Mouse (Mus musculus): ENCODE data around the gene Gm3952. TPM values are rescaled to one million over a fixed set of nuclear protein-coding genes. Genes with fewer than 3 reads are reported as not detected.

Gene Gm3952
- not detected in 2 replicates for polyA plus RNA-seq (2015; fragmentation: Nextera tagmentation; extraction: Ambion mirVana)

GRCm38 (mm10) chr8:128798594-128798993 is at the start of gene Gm3952:
TSS of gene Gm3952 (minus strand) at chr8:128798694.
- H3K36me3 ChIP-seq = no peaks in the 10 kb centered on the region
- H3K4me2 ChIP-seq = no peak within 1 kb of the TSS
- no peak within 1 kb of the TSS for H3K27ac ChIP-seq (replicated peaks)
- H3K9me3 ChIP-seq (replicated peaks) = no peaks in the 10 kb centered on the region
- H3K4me1 ChIP-seq = no peaks in the 10 kb centered on the region
- no peak within 1 kb of the TSS for H3K4me3 ChIP-seq (replicated peaks)
- no peaks in the 10 kb centered on the region for H3K27me3 ChIP-seq (replicated peaks)
- WGBS = 90% methylated on average over 1 of the region's 1 CpGs
- no peak within 1 kb of the TSS for H3K9ac ChIP-seq (replicated peaks)
- no peak for ATAC-seq (ENCODE audit: low FRiP score)

GRCm38 (mm10) chr8:128843749-128844148 is 45.3 kb upstream of the Gm3952 start:
- Histone ChIP-seq H3K27me3 (replicated peaks) (no peaks in the 10 kb centered on the region), H3K4me3 (replicated peaks) (no peak overlapping the region), H3K9me3 (replicated peaks) (no peaks in the 10 kb centered on the region), H3K27ac (replicated peaks) (no peak overlapping the region), H3K4me1 (no peaks in the 10 kb centered on the region), H3K4me2 (no peak overlapping the region), H3K9ac (replicated peaks) (no peak overlapping the region), H3K36me3 (no peaks in the 10 kb centered on the region)
- 66% methylated on average over 5 of the region's 5 CpGs for WGBS
- ATAC-seq (ENCODE audit: low FRiP score) = no peak

GRCm38 (mm10) chr8:128812521-128812920 is 14.0 kb upstream of the Gm3952 start:
- no peak for ATAC-seq (ENCODE audit: low FRiP score)
- Histone ChIP-seq H3K4me3 (replicated peaks) (no peak overlapping the region), H3K27me3 (replicated peaks) (no peaks in the 10 kb centered on the region), H3K4me2 (no peak overlapping the region), H3K9me3 (replicated peaks) (no peaks in the 10 kb centered on the region), H3K4me1 (no peaks in the 10 kb centered on the region), H3K9ac (replicated peaks) (no peak overlapping the region), H3K27ac (replicated peaks) (no peak overlapping the region), H3K36me3 (no peaks in the 10 kb centered on the region)
- WGBS = 88% methylated on average over 4 of the region's 4 CpGs

GRCm38 (mm10) chr8:128735692-128736091 is 62.8 kb downstream of the Gm3952 start:
- Histone ChIP-seq H3K27me3 (replicated peaks) (no peaks in the 10 kb centered on the region), H3K27ac (replicated peaks) (no peak overlapping the region), H3K9ac (replicated peaks) (no peak overlapping the region), H3K36me3 (peaks cover 42% of the 10 kb centered on the region), H3K9me3 (replicated peaks) (no peaks in the 10 kb centered on the region), H3K4me3 (replicated peaks) (no peak overlapping the region), H3K4me2 (no peak overlapping the region), H3K4me1 (no peaks in the 10 kb centered on the region)
- no peak for ATAC-seq (ENCODE audit: low FRiP score)
- WGBS = 98% methylated on average over 3 of the region's 3 CpGs

GRCm38 (mm10) chr8:128734118-128734517 is 64.4 kb downstream of the Gm3952 start:
- no peak overlapping the region for H3K27ac ChIP-seq (replicated peaks)
- H3K4me3 ChIP-seq (replicated peaks) = no peak overlapping the region
- peaks cover 42% of the 10 kb centered on the region for H3K36me3 ChIP-seq
- no peak for ATAC-seq (ENCODE audit: low FRiP score)
- H3K27me3 ChIP-seq (replicated peaks) = no peaks in the 10 kb centered on the region
- no peaks in the 10 kb centered on the region for H3K4me1 ChIP-seq
- 94% methylated on average over 3 of the region's 3 CpGs for WGBS
- H3K4me2 ChIP-seq = no peak overlapping the region
- no peaks in the 10 kb centered on the region for H3K9me3 ChIP-seq (replicated peaks)
- H3K9ac ChIP-seq (replicated peaks) = no peak overlapping the region

GRCm38 (mm10) chr8:128732254-128732653 is 66.2 kb downstream of the Gm3952 start:
- H3K27ac ChIP-seq (replicated peaks) = no peak overlapping the region
- ATAC-seq (ENCODE audit: low FRiP score) = no peak
- H3K4me2 ChIP-seq = no peak overlapping the region
- no peaks in the 10 kb centered on the region for H3K27me3 ChIP-seq (replicated peaks)
- 18% methylated on average over 2 of the region's 2 CpGs for WGBS
- H3K9ac ChIP-seq (replicated peaks) = no peak overlapping the region
- H3K4me1 ChIP-seq = no peaks in the 10 kb centered on the region
- no peaks in the 10 kb centered on the region for H3K9me3 ChIP-seq (replicated peaks)
- peaks cover 36% of the 10 kb centered on the region for H3K36me3 ChIP-seq
- H3K4me3 ChIP-seq (replicated peaks) = no peak overlapping the region

GRCm38 (mm10) chr8:128727213-128727612 is 71.3 kb downstream of the Gm3952 start:
- peaks cover 36% of the 10 kb centered on the region for H3K36me3 ChIP-seq
- no peak overlapping the region for H3K4me3 ChIP-seq (replicated peaks)
- H3K9ac ChIP-seq (replicated peaks) = no peak overlapping the region
- 40% methylated on average over 1 of the region's 1 CpGs for WGBS
- no peak for ATAC-seq (ENCODE audit: low FRiP score)
- H3K4me1 ChIP-seq = no peaks in the 10 kb centered on the region
- no peak overlapping the region for H3K4me2 ChIP-seq
- H3K27me3 ChIP-seq (replicated peaks) = no peaks in the 10 kb centered on the region
- no peak overlapping the region for H3K27ac ChIP-seq (replicated peaks)
- H3K9me3 ChIP-seq (replicated peaks) = no peaks in the 10 kb centered on the region

GRCm38 (mm10) chr8:128724819-128725218 is 73.7 kb downstream of the Gm3952 start:
- H3K4me2 ChIP-seq = no peak overlapping the region
- no peaks in the 10 kb centered on the region for H3K9me3 ChIP-seq (replicated peaks)
- H3K9ac ChIP-seq (replicated peaks) = no peak overlapping the region
- H3K27ac ChIP-seq (replicated peaks) = no peak overlapping the region
- WGBS = 71% methylated on average over 1 of the region's 1 CpGs
- no peak overlapping the region for H3K4me3 ChIP-seq (replicated peaks)
- peaks cover 36% of the 10 kb centered on the region for H3K36me3 ChIP-seq
- peak; percentile 59; the same call in 1 of the 2 replicates for ATAC-seq (ENCODE audit: low FRiP score)
- H3K27me3 ChIP-seq (replicated peaks) = no peaks in the 10 kb centered on the region
- H3K4me1 ChIP-seq = no peaks in the 10 kb centered on the region

GRCm38 (mm10) chr8:128716184-128716583 is 82.3 kb downstream of the Gm3952 start:
- Histone ChIP-seq H3K27ac (replicated peaks) (no peak overlapping the region), H3K9me3 (replicated peaks) (no peaks in the 10 kb centered on the region), H3K36me3 (peaks cover 68% of the 10 kb centered on the region), H3K4me3 (replicated peaks) (no peak overlapping the region), H3K27me3 (replicated peaks) (no peaks in the 10 kb centered on the region), H3K9ac (replicated peaks) (no peak overlapping the region), H3K4me1 (no peaks in the 10 kb centered on the region), H3K4me2 (no peak overlapping the region)
- no peak for ATAC-seq (ENCODE audit: low FRiP score)

- no peak overlapping the region for H3K4me2 ChIP-seq
- H3K9ac ChIP-seq (replicated peaks) = no peak overlapping the region
- no peak overlapping the region for H3K4me3 ChIP-seq (replicated peaks)
- peaks cover 2% of the 10 kb centered on the region; the same call in 1 of the 2 replicates for H3K4me1 ChIP-seq
- no peaks in the 10 kb centered on the region for H3K27me3 ChIP-seq (replicated peaks)
- H3K9me3 ChIP-seq (replicated peaks) = no peaks in the 10 kb centered on the region
- peaks cover 46% of the 10 kb centered on the region for H3K36me3 ChIP-seq
- H3K27ac ChIP-seq (replicated peaks) = no peak overlapping the region
- no peak for ATAC-seq (ENCODE audit: low FRiP score)
- 60% methylated on average over 3 of the region's 3 CpGs for WGBS
Measured at GRCm38 (mm10) chr8:128709261-128709660, 89.2 kb downstream of the Gm3952 start.

GRCm38 (mm10) chr8:128704836-128705235 is 93.7 kb downstream of the Gm3952 start:
- no peaks in the 10 kb centered on the region for H3K27me3 ChIP-seq (replicated peaks)
- H3K27ac ChIP-seq (replicated peaks) = no peak overlapping the region
- H3K4me1 ChIP-seq = peaks cover 2% of the 10 kb centered on the region; the same call in 1 of the 2 replicates
- no peak overlapping the region for H3K4me3 ChIP-seq (replicated peaks)
- 87% methylated on average over 2 of the region's 2 CpGs for WGBS
- no peak overlapping the region for H3K9ac ChIP-seq (replicated peaks)
- ATAC-seq (ENCODE audit: low FRiP score) = no peak
- no peaks in the 10 kb centered on the region for H3K9me3 ChIP-seq (replicated peaks)
- H3K4me2 ChIP-seq = no peak overlapping the region
- H3K36me3 ChIP-seq = peaks cover 15% of the 10 kb centered on the region; the same call in 1 of the 2 replicates

- Histone ChIP-seq H3K36me3 (peaks cover 15% of the 10 kb centered on the region; the same call in 1 of the 2 replicates), H3K4me2 (no peak overlapping the region), H3K27me3 (replicated peaks) (no peaks in the 10 kb centered on the region), H3K4me3 (replicated peaks) (no peak overlapping the region), H3K4me1 (peaks cover 2% of the 10 kb centered on the region; the same call in 1 of the 2 replicates), H3K27ac (replicated peaks) (no peak overlapping the region), H3K9ac (replicated peaks) (no peak overlapping the region), H3K9me3 (replicated peaks) (no peaks in the 10 kb centered on the region)
- no peak for ATAC-seq (ENCODE audit: low FRiP score)
- 92% methylated on average over 1 of the region's 1 CpGs for WGBS
Measured at GRCm38 (mm10) chr8:128704376-128704775, 94.1 kb downstream of the Gm3952 start.

- Histone ChIP-seq H3K27me3 (replicated peaks) (no peaks in the 10 kb centered on the region), H3K4me1 (no peaks in the 10 kb centered on the region), H3K4me3 (replicated peaks) (no peak overlapping the region), H3K36me3 (no peaks in the 10 kb centered on the region), H3K27ac (replicated peaks) (no peak overlapping the region), H3K4me2 (no peak overlapping the region), H3K9ac (replicated peaks) (no peak overlapping the region), H3K9me3 (replicated peaks) (no peaks in the 10 kb centered on the region)
- WGBS = 82% methylated on average over 3 of the region's 3 CpGs
- no peak for ATAC-seq (ENCODE audit: low FRiP score)
Measured at GRCm38 (mm10) chr8:128697945-128698344, 100.5 kb downstream of the Gm3952 start.
